Mouse (Mus musculus): ENCODE data around the gene Cbx4.

GRCm38 (mm10) chr11:119095441-119095840 is 9.4 kb upstream of the Cbx4 start:
- TF ChIP-seq CTCF (IDR thresholded peaks at IDR 0.05) = no peak
- TF ChIP-seq EP300 (IDR thresholded peaks at IDR 0.05) = no peak

All from lung, postnatal 0 days (tissue).